Comparison of ENCODE assay signal across 20 mouse cellular contexts in the genomic region with DNA sequence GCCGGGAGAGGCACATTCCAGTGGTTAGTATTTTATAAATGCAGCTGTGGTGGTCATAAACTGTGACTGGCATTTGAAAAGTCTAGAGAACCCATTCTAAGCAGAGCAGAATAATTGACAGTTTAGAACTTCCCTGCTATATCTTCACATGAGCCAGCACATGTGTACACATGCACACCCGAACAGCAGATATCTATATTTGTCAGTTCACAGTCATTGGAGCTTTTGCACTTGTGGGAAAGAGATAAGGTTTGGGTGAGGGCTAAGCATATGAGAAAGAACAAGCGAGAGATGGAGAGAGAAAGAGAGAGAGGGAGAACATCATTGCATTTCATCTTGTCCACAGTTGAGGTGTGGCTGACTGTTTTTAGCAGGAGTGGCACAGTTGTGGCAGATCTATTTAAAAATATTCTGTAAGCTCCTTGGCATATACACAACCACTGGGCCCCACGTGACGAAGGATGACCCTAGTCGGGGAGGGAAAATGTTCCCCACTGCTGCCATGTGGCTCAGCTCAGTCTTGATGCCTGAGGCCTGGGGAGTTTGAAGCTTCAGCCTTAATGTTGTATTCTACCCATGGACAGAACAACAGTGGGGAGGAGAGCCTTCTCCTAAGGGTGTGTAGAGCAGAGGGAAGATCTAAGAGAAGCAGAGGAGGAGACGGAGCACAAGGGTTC.
A peak's percentile ranks its signal among the peaks of the same experiment; 100 is the strongest.
DNase-seq lines count a peak whose midpoint lies in the region; ATAC-seq and TF ChIP-seq lines count a peak whose summit lies in the region.
"Had no signal": no experiment of that assay in that cellular context is flagged by ENCODE, and none has a peak within 500 bp of the region (broad histone marks: within the 10 kb centered on the region; RNA-seq: fewer than 3 reads in every experiment).

No protein-coding gene starts in this region.

- no peak overlapping the region for H3K4me3 ChIP-seq in C2C12 (ENCODE audit: insufficient read depth, poor library complexity, severe bottlenecking)
- no peak overlapping the region for H3K4me3 ChIP-seq in bone marrow, adult 2 months (replicated peaks; ENCODE audit: control insufficient read depth, low read depth, low read length)
- H3K4me3 ChIP-seq in liver, embryonic 15.5 days (replicated peaks), result no peak overlapping the region
- no peak overlapping the region for H3K4me3 ChIP-seq in left cerebral cortex, adult 2 months
- H3K4me3 ChIP-seq: embryonic facial prominence, embryonic 10.5 days; hindbrain, embryonic 12.5 days; midbrain, embryonic 13.5 days; neural tube, embryonic 13.5 days had no signal

- no peak overlapping the region for H3K9ac ChIP-seq in liver, embryonic 15.5 days
- H3K9ac ChIP-seq: hindbrain, embryonic 12.5 days; midbrain, embryonic 13.5 days; neural tube, embryonic 13.5 days had no signal

- peak overlapping the region; percentile 45 for H3K4me2 ChIP-seq in liver, embryonic 15.5 days
- H3K4me2 ChIP-seq: heart, embryonic 11.5 days; hindbrain, embryonic 12.5 days; midbrain, embryonic 13.5 days; neural tube, embryonic 13.5 days had no signal

- no peaks in the 10 kb centered on the region for H3K79me3 ChIP-seq in C2C12 (ENCODE audit: low read depth)

- intact Hi-C loops in left cerebral cortex, adult 2 months (cut with DNase I), result no loop called here

- H3K27ac ChIP-seq in bone marrow, adult 2 months (ENCODE audit: control insufficient read depth, insufficient read depth, low read depth, low read length, poor library complexity), result peak overlapping the region; percentile 69
- H3K27ac ChIP-seq in liver, embryonic 15.5 days (replicated peaks), result peak overlapping the region; percentile 90
- no peak overlapping the region for H3K27ac ChIP-seq in left cerebral cortex, adult 2 months
- H3K27ac ChIP-seq: embryonic facial prominence, embryonic 10.5 days; hindbrain, embryonic 12.5 days; midbrain, embryonic 13.5 days; neural tube, embryonic 13.5 days had no signal

- DNase-seq in kidney, postnatal 25 days, result no peak
- DNase-seq in left cerebral cortex, adult 2 months (ENCODE audit: extremely low spot score in 1 of 2, low spot score in 2 of 2), result no peak
- DNase-seq in kidney, postnatal 4 days, result no peak
- DNase-seq in ovary, postnatal 36 days (ENCODE audit: low spot score), result no peak
- DNase-seq: adrenal gland, postnatal 25 days; cerebellum, adult 8-10 months; gastrocnemius, postnatal 25 days; heart, postnatal 10 days; thymus, postnatal 36 days had no signal

- TF ChIP-seq POLR2A in bone marrow, adult 2 months (IDR thresholded peaks at IDR 0.05; ENCODE audit: borderline replicate concordance, control insufficient read depth, low read depth, low read length), result no peak

- peaks cover 3% of the 10 kb centered on the region; the same call in 1 of the 2 replicates for H3K4me1 ChIP-seq in bone marrow, adult 2 months (ENCODE audit: control insufficient read depth, insufficient read depth, low read length)
- H3K4me1 ChIP-seq in liver, embryonic 15.5 days (replicated peaks), result peaks cover 41% of the 10 kb centered on the region
- H3K4me1 ChIP-seq: embryonic facial prominence, embryonic 10.5 days; hindbrain, embryonic 12.5 days; midbrain, embryonic 13.5 days; neural tube, embryonic 13.5 days had no signal

- peak; percentile 89 for ATAC-seq in erythroid progenitor cell, adult 5-6 weeks (replicated peaks; ENCODE audit: low FRiP score, poor library complexity, severe bottlenecking)
- ATAC-seq in liver, embryonic 15.5 days (ENCODE audit: insufficient read depth), result peak; percentile 95
- ATAC-seq: forebrain, embryonic 14.5 days; inflammation-experienced regulatory T-cells, adult 6 months; midbrain, embryonic 13.5 days had no signal

- no peaks in the 10 kb centered on the region for H3K36me3 ChIP-seq in C2C12 (ENCODE audit: control insufficient read depth, insufficient read depth)
- no peaks in the 10 kb centered on the region for H3K36me3 ChIP-seq in liver, embryonic 15.5 days (replicated peaks)
- H3K36me3 ChIP-seq: embryonic facial prominence, embryonic 10.5 days; hindbrain, embryonic 12.5 days; midbrain, embryonic 13.5 days; neural tube, embryonic 13.5 days had no signal

- no peaks in the 10 kb centered on the region for H3K9me3 ChIP-seq in liver, embryonic 15.5 days (replicated peaks)
- H3K9me3 ChIP-seq: embryonic facial prominence, embryonic 10.5 days; hindbrain, embryonic 12.5 days; midbrain, embryonic 13.5 days; neural tube, embryonic 13.5 days had no signal

- H3ac ChIP-seq in C2C12 (ENCODE audit: control insufficient read depth, insufficient read length, low read depth), result no peak overlapping the region

- WGBS in bone marrow, adult 2 months, result 67% methylated on average over 7 of the region's 7 CpGs
- WGBS in liver, embryonic 15.5 days (ENCODE audit: insufficient replicate concordance), result 39% methylated on average over 7 of the region's 7 CpGs

- TF ChIP-seq CTCF in C2C12 (IDR thresholded peaks at IDR 0.05; ENCODE audit: control insufficient read depth, insufficient read depth, insufficient read length), result no peak
- no peak for TF ChIP-seq CTCF in bone marrow, adult 2 months (IDR thresholded peaks at IDR 0.05; ENCODE audit: control insufficient read depth, insufficient read depth, low read length)
- no peak for TF ChIP-seq CTCF in left cerebral cortex, adult 2 months (IDR thresholded peaks at IDR 0.05)

- no peaks in the 10 kb centered on the region for H3K79me2 ChIP-seq in C2C12 (ENCODE audit: control insufficient read depth, insufficient read depth)

- no peaks in the 10 kb centered on the region for H3K27me3 ChIP-seq in C2C12 (ENCODE audit: control insufficient read depth, insufficient read depth, insufficient read length)
- no peaks in the 10 kb centered on the region for H3K27me3 ChIP-seq in liver, embryonic 15.5 days
- H3K27me3 ChIP-seq: hindbrain, embryonic 12.5 days; midbrain, embryonic 13.5 days; neural tube, embryonic 13.5 days had no signal

TF ChIP-seq in C2C12, 6 proteins besides CTCF, POLR2A, EP300 and RAD21:
- TF ChIP-seq USF1 (IDR thresholded peaks at IDR 0.05; ENCODE audit: low read depth) (peak; percentile 59), MYOD1 (IDR thresholded peaks at IDR 0.05; ENCODE audit: control insufficient read depth, insufficient read length, low read depth) (peak; percentile 53), FOSL1 (IDR thresholded peaks at IDR 0.05; ENCODE audit: insufficient read depth, low read length, poor library complexity, severe bottlenecking) (no peak), MAX (IDR thresholded peaks at IDR 0.05) (no peak), MYOG (IDR thresholded peaks at IDR 0.05; ENCODE audit: control insufficient read depth, extremely low read depth, insufficient read length) (no peak)
